Comparison of ENCODE assay signal across 7 mouse cellular contexts in genomic region chr11:67454874-67455526, GRCm38 (mm10). TPM values are rescaled to one million over a fixed set of nuclear protein-coding genes. Genes with fewer than 3 reads are reported as not detected.
DNase-seq lines count a peak whose midpoint lies in the region; ATAC-seq and TF ChIP-seq lines count a peak whose summit lies in the region.

Gas7 (plus strand) TSS chr11:67455437.

- TF ChIP-seq CTCF in cerebellum, adult 2 months (IDR thresholded peaks at IDR 0.05; ENCODE audit: borderline replicate concordance, insufficient read depth, low read depth, low read length), result no peak
- peak; percentile 42; the same call in 1 of the 2 replicates for TF ChIP-seq CTCF in hindbrain, postnatal 0 days (IDR thresholded peaks at IDR 0.05; ENCODE audit: low read depth)

- DNase-seq in adrenal gland, adult (ENCODE audit: inconsistent age in 2 of 2, low spot score in 1 of 2), result peak; percentile 82 to 92
- peak; percentile 25 to 36 for DNase-seq in cerebellum, adult 2 months
- DNase-seq in gastrocnemius, postnatal 10 days, result peak; percentile 63
- peak; percentile 63 for DNase-seq in hindbrain, postnatal 0 days (ENCODE audit: low spot score)
- peak; percentile 29 to 47 for DNase-seq in left cerebral cortex, postnatal 36 days (ENCODE audit: low spot score in 2 of 2)

- WGBS in cerebellum, adult 2 months, result under 1% methylated on average over 78 of the region's 78 CpGs
- under 1% methylated on average over 77 of the region's 78 CpGs for WGBS in hindbrain, postnatal 0 days
- under 1% methylated on average over 78 of the region's 78 CpGs for WGBS in stomach, embryonic 14.5 days

- H3K4me3 ChIP-seq in cerebellum, adult 2 months (replicated peaks; ENCODE audit: insufficient read depth, low read depth, low read length), result peak within 1 kb of the TSS; percentile 72
- H3K4me3 ChIP-seq in hindbrain, postnatal 0 days (ENCODE audit: low read length), result peak within 1 kb of the TSS; percentile 79
- peak within 1 kb of the TSS; percentile 87 for H3K4me3 ChIP-seq in megakaryocyte, embryonic 14.5 days (replicated peaks)
- H3K4me3 ChIP-seq in stomach, embryonic 14.5 days (ENCODE audit: low read depth, low read length), result peak within 1 kb of the TSS; percentile 76

- no peaks in the 10 kb centered on the region for H3K36me3 ChIP-seq in hindbrain, postnatal 0 days (ENCODE audit: insufficient read depth, low read length)
- H3K36me3 ChIP-seq in megakaryocyte, embryonic 14.5 days (replicated peaks; ENCODE audit: low read length), result no peaks in the 10 kb centered on the region
- no peaks in the 10 kb centered on the region for H3K36me3 ChIP-seq in stomach, embryonic 14.5 days (ENCODE audit: control insufficient read depth, insufficient read depth, low read length)

- peak; percentile 82 for ATAC-seq in hindbrain, postnatal 0 days
- peak; percentile 90 for ATAC-seq in stomach, embryonic 14.5 days (ENCODE audit: insufficient number of reproducible peaks, insufficient read depth, low FRiP score, low read depth)

- no peaks in the 10 kb centered on the region for H3K9me3 ChIP-seq in hindbrain, postnatal 0 days (ENCODE audit: low read length)
- 0 out of 2 replicates have a peak, but pooled peaks cover 10% of the 10 kb centered on the region for H3K9me3 ChIP-seq in megakaryocyte, embryonic 14.5 days
- H3K9me3 ChIP-seq in stomach, embryonic 14.5 days (ENCODE audit: control insufficient read depth, low read depth, low read length), result no peaks in the 10 kb centered on the region

- peak within 1 kb of the TSS; percentile 69 for H3K9ac ChIP-seq in hindbrain, postnatal 0 days (replicated peaks; ENCODE audit: low read length)
- H3K9ac ChIP-seq in stomach, embryonic 14.5 days (replicated peaks; ENCODE audit: low read depth, low read length), result peak within 1 kb of the TSS; percentile 61

- H3K4me1 ChIP-seq in cerebellum, adult 2 months (ENCODE audit: control insufficient read depth, insufficient read depth, low read length), result no peaks in the 10 kb centered on the region
- no peaks in the 10 kb centered on the region for H3K4me1 ChIP-seq in hindbrain, postnatal 0 days (ENCODE audit: insufficient read depth, low read length)
- H3K4me1 ChIP-seq in megakaryocyte, embryonic 14.5 days, result peaks cover 38% of the 10 kb centered on the region
- H3K4me1 ChIP-seq in stomach, embryonic 14.5 days (ENCODE audit: control insufficient read depth, insufficient read depth, low read length), result peaks cover 7% of the 10 kb centered on the region; the same call in 1 of the 2 replicates

- H3K27me3 ChIP-seq in cerebellum, adult 2 months (ENCODE audit: control insufficient read depth, insufficient read depth, low read length), result no peaks in the 10 kb centered on the region
- H3K27me3 ChIP-seq in hindbrain, postnatal 0 days (ENCODE audit: insufficient read depth, low read length), result no peaks in the 10 kb centered on the region
- H3K27me3 ChIP-seq in megakaryocyte, embryonic 14.5 days (replicated peaks), result peaks cover 77% of the 10 kb centered on the region
- H3K27me3 ChIP-seq in stomach, embryonic 14.5 days (ENCODE audit: control insufficient read depth, insufficient read depth, low read length), result no peaks in the 10 kb centered on the region

- intact Hi-C loops in left cerebral cortex, postnatal 36 days (cut with DNase I), result loop anchor here (5.0 to 10.0 kb wide), 2 partner anchors 147 to 340 kb away; no protein-coding TSS in a partner anchor

- H3K4me2 ChIP-seq in hindbrain, postnatal 0 days (ENCODE audit: low read depth, low read length), result peak within 1 kb of the TSS; percentile 96
- peak within 1 kb of the TSS; percentile 96 for H3K4me2 ChIP-seq in stomach, embryonic 14.5 days (replicated peaks; ENCODE audit: low read depth, low read length)

- TF ChIP-seq POLR2A in cerebellum, adult 2 months (IDR thresholded peaks at IDR 0.05; ENCODE audit: borderline replicate concordance, insufficient read depth, low read length), result no peak

- no peak within 1 kb of the TSS for H3K27ac ChIP-seq in cerebellum, adult 2 months (ENCODE audit: insufficient read depth, low read length)
- peak within 1 kb of the TSS; percentile 60 for H3K27ac ChIP-seq in hindbrain, postnatal 0 days
- no peak within 1 kb of the TSS for H3K27ac ChIP-seq in stomach, embryonic 14.5 days (ENCODE audit: low read length)

RNA-seq across cellular contexts. Expression of gene Gas7, which starts in this region (rescaled TPM):
- polyA plus RNA-seq in cerebellum, adult 2 months (2012; rRNA removed), result 182 and 239 TPM in 2 replicates
- total RNA-seq in gastrocnemius, postnatal 10 days (2021), result 10 to 100 TPM; 22.7 to 27.1 TPM
- 73.1 and 76.0 TPM in 2 replicates for total RNA-seq in hindbrain, postnatal 0 days (2014; rRNA removed)
- polyA plus RNA-seq in hindbrain, postnatal 0 days (2015; fragmentation: Nextera tagmentation; extraction: Ambion mirVana), result 43.8 and 46.8 TPM in 2 replicates
- total RNA-seq in left cerebral cortex, postnatal 36 days (2021), result 100 to 1,000 TPM; 563 to 580 TPM
- 3.0 TPM in 1 of 2 replicates, not detected in the other for polyA plus RNA-seq in megakaryocyte, embryonic 14.5 days (2012; ENCODE audit: insufficient read depth, low replicate concordance)
- polyA plus RNA-seq in stomach, embryonic 14.5 days (2014; fragmentation: Nextera tagmentation; extraction: Ambion mirVana), result 15.2 and 15.6 TPM in 2 replicates

Comparison
In these comparisons a context has a peak if more than half of its experiments do, and no peak if none do; other contexts are left out.
1. DNase-seq: peak in every context shown above with its lines; median percentile 87 in adrenal gland, adult; 63 in gastrocnemius, postnatal 10 days; 63 in hindbrain, postnatal 0 days; 38 in left cerebral cortex, postnatal 36 days; 30 in cerebellum, adult 2 months.